Mouse (Mus musculus) limb, embryonic 14.5 days (tissue): ENCODE measurements at regions not wholly inside any gene's neighbourhood (a gene's known extent, or its start where the extent isn't known, plus 50 kb on each side); places are given as distances from the start of the nearest gene placed in this dataset.
"Not testable (repeated sequence)": the region's sequence is repeated elsewhere in the genome, so short reads cannot be mapped to it uniquely, and the experiment has no call there.

Experiments
- ATAC-seq: fragments of 200-750 bp; cut with Nextera tagmentation; 2 replicates; pipeline ENCODE4 v1.8.0; 2017; ENCODE audit warnings: low read depth, moderate number of reproducible peaks, moderate TSS enrichment; ENCODE audit not compliant: low FRiP score
- DNase-seq: peaks from one replicate; pipeline ENCODE4 v3.0.0-alpha.2; 2015; ENCODE audit warnings: low spot score
- H3K27ac ChIP-seq: fragments of 300-500 bp; sonication (generic); replicated peaks from 2 replicates; pipeline ENCODE4 v1.5.1; 2014; ENCODE audit warnings: low read depth, mild to moderate bottlenecking, low read length, moderate library complexity, mixed read lengths
- H3K27me3 ChIP-seq: fragments of 300-500 bp; sonication (generic); 2 replicates; pipeline ENCODE4 v1.6.1; 2014; ENCODE audit warnings: low read length, mixed read lengths; ENCODE audit not compliant: control insufficient read depth, insufficient read depth
- H3K36me3 ChIP-seq: fragments of 300-500 bp; sonication (generic); 2 replicates; pipeline ENCODE4 v1.6.1; 2014; ENCODE audit warnings: mild to moderate bottlenecking, low read length, moderate library complexity, mixed read lengths; ENCODE audit not compliant: control insufficient read depth, insufficient read depth
- H3K4me1 ChIP-seq: fragments of 300-500 bp; sonication (generic); 2 replicates; pipeline ENCODE4 v1.6.1; 2014; ENCODE audit warnings: antibody characterized with exemption, low read length, mixed read lengths; ENCODE audit not compliant: control insufficient read depth, insufficient read depth
- H3K4me2 ChIP-seq: fragments of 300-500 bp; sonication (generic); replicated peaks from 2 replicates; pipeline ENCODE4 v1.6.1; 2014; ENCODE audit warnings: low read depth, mild to moderate bottlenecking, low read length, moderate library complexity; ENCODE audit not compliant: severe bottlenecking
- H3K4me3 ChIP-seq: fragments of 300-500 bp; sonication (generic); replicated peaks from 2 replicates; pipeline ENCODE4 v1.5.1; 2014; ENCODE audit warnings: low read length
- H3K9ac ChIP-seq: fragments of 300-500 bp; sonication (generic); 2 replicates; pipeline ENCODE4 v1.6.1; 2014; ENCODE audit warnings: mild to moderate bottlenecking, low read depth, low read length, moderate library complexity; ENCODE audit not compliant: severe bottlenecking
- H3K9me3 ChIP-seq: fragments of 300-500 bp; sonication (generic); 2 replicates; pipeline ENCODE4 v1.6.1; 2016; ENCODE audit warnings: low read length; ENCODE audit not compliant: control insufficient read depth
- POLR2A ChIP-seq: fragments of 200-500 bp; IDR thresholded peaks from 2 replicates; pipeline ENCODE4 v1.8.0; 2012; ENCODE audit warnings: inconsistent platforms, mild to moderate bottlenecking, moderate library complexity, borderline replicate concordance; ENCODE audit not compliant: insufficient read depth, insufficient read length; ENCODE audit errors: extremely low read depth
- WGBS: fragments of 180-500 bp; shearing (Covaris S2); extraction: QIAGEN DNeasy Blood & Tissue Kit; methylation state at CpG from one replicate; pipeline ENCODE4 v1.1.7; 2014; 5-methylcytosine and 5-hydroxymethylcytosine counted together

DNA sequence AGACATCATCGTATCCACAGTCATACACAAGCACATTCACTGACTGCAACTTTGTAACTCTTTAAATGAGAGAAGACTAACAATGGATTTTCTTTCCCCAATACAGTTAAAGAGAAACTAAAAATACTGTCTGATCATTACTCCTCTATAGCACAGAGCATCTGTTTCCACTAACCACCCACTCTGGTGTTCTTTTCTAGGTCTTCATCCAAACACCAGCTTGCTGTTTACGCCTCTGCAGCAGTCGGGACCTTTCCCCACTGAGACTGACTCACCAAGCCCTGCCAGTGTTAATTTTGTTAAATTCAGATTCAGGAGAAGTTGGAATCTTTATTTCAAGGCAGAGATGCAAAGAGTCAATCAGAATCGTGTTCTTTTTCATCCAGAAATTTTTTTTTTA, 300.3 kb upstream of the Slc39a10 start:
- Histone ChIP-seq H3K36me3 (no peaks in the 10 kb centered on the region), H3K27me3 (no peaks in the 10 kb centered on the region), H3K4me3 (no peak overlapping the region), H3K27ac (no peak overlapping the region), H3K4me1 (no peaks in the 10 kb centered on the region), H3K4me2 (no peak overlapping the region), H3K9ac (no peak overlapping the region), H3K9me3 (no peaks in the 10 kb centered on the region)
- DNase-seq (no peak), ATAC-seq (no peak)
- TF ChIP-seq POLR2A = no peak
- 77% methylated on average over 4 of the region's 4 CpGs for WGBS

DNA sequence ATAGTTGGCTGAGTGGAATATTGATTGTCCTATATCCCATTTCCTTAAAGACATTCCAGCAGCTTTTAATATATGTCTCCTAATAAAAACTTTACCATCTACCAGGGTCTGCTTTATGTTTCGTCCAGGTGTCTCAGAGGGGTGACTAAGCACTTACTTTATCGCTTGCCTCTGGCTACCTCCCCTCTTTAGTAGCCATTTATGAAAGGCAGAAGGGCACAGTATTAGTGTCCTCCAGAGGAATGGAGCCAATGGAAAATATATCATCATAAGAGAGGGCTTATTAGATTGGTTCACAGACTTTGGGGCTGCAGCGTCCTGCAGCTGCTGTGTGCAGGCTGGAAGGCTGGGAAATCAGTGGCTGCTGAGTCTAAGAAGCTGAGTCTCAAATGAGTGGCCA, 271.8 kb upstream of the Slc39a10 start:
- no peak overlapping the region for H3K9ac ChIP-seq
- H3K36me3 ChIP-seq = no peaks in the 10 kb centered on the region
- TF ChIP-seq POLR2A = no peak
- no peaks in the 10 kb centered on the region for H3K27me3 ChIP-seq
- peak; percentile 80 for ATAC-seq
- H3K9me3 ChIP-seq = peaks cover 3% of the 10 kb centered on the region; the same call in 1 of the 2 replicates
- H3K4me2 ChIP-seq = no peak overlapping the region
- WGBS = 20% methylated on average over 3 of the region's 3 CpGs
- H3K4me3 ChIP-seq = no peak overlapping the region
- H3K27ac ChIP-seq = no peak overlapping the region
- DNase-seq = peak; percentile 57
- H3K4me1 ChIP-seq = no peaks in the 10 kb centered on the region

DNA sequence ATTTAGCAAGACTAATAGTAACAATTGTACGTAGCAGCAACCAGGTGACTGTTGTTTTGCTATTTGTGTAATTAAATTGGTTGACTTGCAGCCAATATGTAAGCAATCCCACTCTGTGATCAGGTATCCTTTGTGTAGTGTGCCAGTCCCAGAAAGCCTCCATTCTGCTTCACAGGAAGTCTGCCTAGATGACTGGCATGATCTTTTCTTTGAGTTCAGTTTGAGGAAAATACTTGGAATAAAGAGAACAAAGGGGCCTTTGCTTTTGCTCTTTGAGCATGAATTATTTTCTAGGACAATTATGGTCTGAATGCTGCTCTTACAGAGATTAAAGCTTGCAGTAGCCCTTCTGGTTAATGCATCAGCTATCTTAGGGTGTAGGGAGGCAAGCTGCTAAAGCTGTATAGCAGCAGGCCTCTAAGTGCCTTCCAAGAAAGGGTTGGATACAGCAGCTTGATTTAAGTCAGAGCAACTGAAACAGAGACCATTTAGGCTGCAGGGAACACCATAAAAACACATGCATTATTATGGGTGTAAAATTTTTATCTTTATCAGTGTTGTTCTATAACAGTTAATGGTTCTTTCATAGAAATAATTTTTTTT, 271.3 kb upstream of the Slc39a10 start:
- Histone ChIP-seq H3K9me3 (peaks cover 3% of the 10 kb centered on the region; the same call in 1 of the 2 replicates), H3K4me3 (no peak overlapping the region), H3K36me3 (no peaks in the 10 kb centered on the region), H3K4me2 (no peak overlapping the region), H3K9ac (no peak overlapping the region), H3K4me1 (no peaks in the 10 kb centered on the region), H3K27me3 (no peaks in the 10 kb centered on the region), H3K27ac (peak overlapping the region; percentile 19; the same call in 1 of the 2 replicates)
- 61% methylated on average over 1 of the region's 1 CpGs for WGBS
- TF ChIP-seq POLR2A = no peak
- ATAC-seq = peak; percentile 80
- no peak for DNase-seq

DNA sequence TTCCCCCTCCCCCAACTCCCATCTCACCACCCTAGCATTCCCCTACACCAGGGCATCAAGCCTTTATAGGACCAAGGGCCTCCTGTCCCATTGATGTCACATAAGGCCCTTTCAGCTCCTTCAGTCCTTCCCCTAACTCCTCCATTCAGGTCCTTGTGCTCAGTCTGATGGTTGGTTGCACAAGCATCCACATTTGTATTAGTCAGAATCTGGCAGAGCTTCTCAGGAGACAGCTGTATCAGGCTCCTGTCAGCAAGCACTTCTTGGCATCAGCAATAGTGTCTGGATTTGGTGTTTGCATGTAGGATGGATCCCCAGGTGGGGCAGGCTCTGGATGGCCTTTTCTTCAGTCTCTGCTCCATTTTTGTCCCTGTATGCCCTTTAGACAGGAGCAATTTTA, 237.4 kb upstream of the Slc39a10 start:
- H3K9ac ChIP-seq, DNase-seq, H3K27me3 ChIP-seq, H3K4me2 ChIP-seq, H3K9me3 ChIP-seq, H3K27ac ChIP-seq, H3K4me3 ChIP-seq, ATAC-seq, H3K36me3 ChIP-seq, H3K4me1 ChIP-seq: not testable (repeated sequence)

DNA sequence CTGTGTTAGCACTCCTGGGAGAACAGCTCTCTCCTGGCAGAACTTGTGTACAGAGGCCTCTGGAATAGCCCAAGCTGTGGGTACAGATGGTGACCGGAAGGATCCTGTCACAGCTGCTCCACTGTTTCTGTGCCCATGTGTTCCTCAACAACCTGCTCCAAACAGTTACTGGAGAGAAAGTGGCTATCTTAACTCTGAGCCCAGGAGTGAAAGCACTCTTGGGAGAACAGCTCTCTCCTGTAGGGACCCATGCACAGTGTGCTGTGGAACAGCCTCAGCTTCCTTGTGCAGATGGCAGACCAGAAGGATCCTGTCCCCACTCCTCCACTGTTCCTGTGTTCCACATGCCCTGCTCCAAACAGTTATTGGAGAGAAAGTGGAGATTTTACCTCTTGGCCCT, 227.0 kb upstream of the Slc39a10 start:
- Histone ChIP-seq H3K27ac (no peak overlapping the region), H3K9ac (no peak overlapping the region), H3K4me3 (no peak overlapping the region), H3K4me2 (no peak overlapping the region), H3K27me3 (no peaks in the 10 kb centered on the region), H3K9me3 (no peaks in the 10 kb centered on the region), H3K4me1 (no peaks in the 10 kb centered on the region), H3K36me3 (no peaks in the 10 kb centered on the region)
- WGBS = 94% methylated on average over 1 of the region's 1 CpGs
- no peak for DNase-seq
- no peak for ATAC-seq
- TF ChIP-seq POLR2A = no peak

DNA sequence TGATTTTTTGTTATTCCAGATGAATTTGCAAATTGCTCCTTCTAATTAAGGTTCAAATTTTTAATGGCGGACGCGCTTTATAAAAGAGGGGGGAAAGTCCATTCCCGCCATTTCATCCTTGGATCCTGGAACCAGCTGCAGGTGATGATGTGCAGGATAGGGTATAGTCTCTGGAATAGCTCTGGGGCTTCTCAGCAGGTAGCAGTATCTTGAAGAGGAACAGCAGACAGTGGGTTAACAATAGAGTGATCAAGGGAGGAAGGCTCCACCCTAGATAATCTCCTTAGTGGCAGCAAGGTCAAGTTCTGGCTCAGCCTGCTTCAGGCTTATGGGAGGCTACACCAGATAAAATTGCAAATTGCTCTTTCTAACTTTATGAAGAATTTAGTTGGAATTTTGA, 224.0 kb upstream of the Slc39a10 start:
- not testable (repeated sequence) for H3K9ac ChIP-seq, H3K4me3 ChIP-seq, ATAC-seq, H3K36me3 ChIP-seq, DNase-seq, H3K4me2 ChIP-seq, H3K27ac ChIP-seq, H3K4me1 ChIP-seq, H3K27me3 ChIP-seq, H3K9me3 ChIP-seq
- 94% methylated on average over 4 of the region's 4 CpGs for WGBS
